Mouse (Mus musculus): ENCODE results near the gene Nup107.

Gene Nup107

DNA sequence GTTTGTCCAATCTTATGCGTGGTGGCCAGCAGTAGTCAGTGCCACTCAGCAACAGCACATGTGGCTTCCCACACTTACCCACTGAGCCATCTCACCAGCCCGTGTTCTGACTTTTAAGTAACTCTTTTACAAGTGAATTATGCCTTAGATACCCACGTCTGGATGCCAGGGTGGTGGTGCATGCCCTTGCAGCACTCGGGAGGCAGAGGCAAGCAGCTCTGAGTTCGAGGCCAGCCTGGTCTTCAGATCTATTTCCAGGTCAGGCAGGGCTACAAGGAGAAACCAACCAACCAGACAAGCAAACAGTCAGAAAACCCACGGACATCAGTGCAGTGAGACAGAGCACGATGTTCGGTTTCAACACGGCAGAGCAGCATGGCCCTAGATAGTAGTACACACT, 9.4 kb upstream of the Nup107 start:
- DNase-seq (ENCODE audit: low read depth): no peak

- DNase-seq (ENCODE audit: low read depth): no peak
Measured at GRCm38 (mm10) chr10:117799806-117800205, 7.3 kb upstream of the Nup107 start.

DNA sequence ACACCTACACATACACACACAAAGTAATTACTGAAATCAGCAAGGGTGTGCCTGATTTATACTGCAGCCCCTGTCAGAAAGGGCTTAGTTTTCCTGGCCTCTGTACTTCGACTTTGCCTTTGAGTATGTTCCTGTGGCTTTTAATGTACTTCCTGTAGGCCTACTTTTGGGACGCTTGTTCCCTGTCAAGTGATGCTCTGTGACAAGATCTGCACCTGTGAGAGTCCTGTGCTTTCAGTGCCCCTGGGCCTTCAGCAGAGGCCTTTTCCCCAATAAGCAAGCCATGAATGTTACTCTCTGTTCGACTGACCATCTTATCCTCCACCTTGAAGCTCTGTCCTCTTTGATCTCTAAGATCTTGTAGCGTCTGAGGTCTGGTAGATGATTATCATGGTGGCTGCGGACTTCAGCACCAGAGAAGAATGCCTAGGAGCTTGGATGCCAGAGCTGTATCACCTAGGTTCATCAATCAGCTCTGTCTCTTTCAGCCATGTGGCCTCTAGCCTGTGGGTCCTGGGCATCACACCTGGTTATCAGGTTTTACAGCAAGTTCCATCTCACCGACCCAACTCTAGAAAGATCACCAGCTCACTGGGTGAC, 6.0 kb upstream of the Nup107 start:
- DNase-seq (ENCODE audit: low read depth): no peak

DNA sequence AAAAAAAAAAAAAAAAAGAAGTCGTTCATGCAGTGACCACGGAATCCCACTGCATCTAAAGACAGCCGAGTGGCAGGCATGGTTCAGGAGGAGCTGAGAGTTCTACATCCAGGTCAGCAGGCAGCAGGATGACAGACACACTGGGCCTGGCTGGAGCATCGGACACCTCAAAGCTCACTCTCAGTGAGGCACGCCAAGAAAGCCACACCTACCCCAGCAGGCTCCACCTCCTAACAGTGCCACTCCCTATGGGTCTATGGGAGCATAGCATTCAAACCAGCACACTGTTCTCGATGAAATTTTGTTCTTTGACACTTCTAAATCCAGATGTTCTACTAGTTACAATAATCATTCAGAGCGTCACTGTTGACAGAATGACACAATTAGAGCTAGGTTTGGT, 5.2 kb upstream of the Nup107 start:
- DNase-seq (ENCODE audit: low read depth): no peak

GRCm38 (mm10) chr10:117797106-117797505, 4.6 kb upstream of the Nup107 start:
- DNase-seq (ENCODE audit: low read depth): no peak

DNA sequence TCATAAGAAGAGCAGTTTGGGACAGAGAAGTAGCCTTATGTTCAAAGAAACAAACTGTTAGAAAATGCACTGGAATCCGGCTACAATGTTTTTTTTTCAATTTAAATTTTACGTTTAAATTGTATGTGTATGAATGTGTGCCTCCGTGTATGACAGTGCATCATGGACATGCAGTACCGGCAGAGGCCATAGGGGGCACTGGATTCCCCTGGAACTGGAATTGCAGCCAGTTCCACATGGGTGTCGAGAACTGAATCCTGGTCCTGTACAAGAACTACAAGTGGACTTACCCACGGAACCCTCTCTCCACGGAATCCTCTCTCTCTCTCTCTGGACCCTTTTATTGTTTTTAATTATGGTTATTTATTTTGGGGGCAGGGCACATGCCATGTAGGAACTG, 3.7 kb upstream of the Nup107 start:
- DNase-seq (ENCODE audit: low read depth): no peak

- DNase-seq (ENCODE audit: low read depth): no peak
Measured at GRCm38 (mm10) chr10:117795206-117795605, 2.7 kb upstream of the Nup107 start.

DNA sequence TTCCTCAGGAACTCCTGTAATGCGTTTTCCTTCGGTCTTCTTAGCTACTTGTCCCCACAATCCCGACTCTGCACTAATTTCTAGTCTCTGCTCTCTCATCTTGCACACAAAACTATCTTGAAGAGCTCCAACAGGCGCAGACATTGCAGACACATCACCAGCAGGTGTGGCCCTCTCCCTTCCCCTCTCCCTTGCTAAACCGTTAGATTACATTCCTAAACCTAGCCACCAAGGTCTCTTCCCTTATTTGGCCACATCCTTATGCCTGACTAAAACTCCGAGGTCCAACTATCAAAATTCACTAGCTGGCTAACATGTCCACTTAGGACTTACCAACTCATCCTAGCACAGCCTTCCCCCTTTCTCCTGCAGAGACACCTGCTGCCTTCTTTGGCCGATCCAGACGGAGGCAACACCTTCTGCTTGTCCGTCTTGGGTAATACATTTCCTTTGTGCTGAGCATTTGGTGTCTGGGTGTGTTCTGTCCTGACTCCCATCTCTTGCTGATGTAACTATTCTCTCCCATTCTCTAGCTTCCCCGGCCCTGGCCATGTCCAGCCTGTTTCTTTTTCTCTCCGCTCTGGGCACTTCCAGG, 1.0 kb upstream of the Nup107 start:
- DNase-seq (ENCODE audit: low read depth): no peak

- DNase-seq (ENCODE audit: low read depth): no peak
Measured at GRCm38 (mm10) chr10:117791171-117791470, 1.4 kb downstream of the Nup107 start.

GRCm38 (mm10) chr10:117790421-117791170, 1.9 kb downstream of the Nup107 start:
- no peak for DNase-seq (ENCODE audit: low read depth)

DNA sequence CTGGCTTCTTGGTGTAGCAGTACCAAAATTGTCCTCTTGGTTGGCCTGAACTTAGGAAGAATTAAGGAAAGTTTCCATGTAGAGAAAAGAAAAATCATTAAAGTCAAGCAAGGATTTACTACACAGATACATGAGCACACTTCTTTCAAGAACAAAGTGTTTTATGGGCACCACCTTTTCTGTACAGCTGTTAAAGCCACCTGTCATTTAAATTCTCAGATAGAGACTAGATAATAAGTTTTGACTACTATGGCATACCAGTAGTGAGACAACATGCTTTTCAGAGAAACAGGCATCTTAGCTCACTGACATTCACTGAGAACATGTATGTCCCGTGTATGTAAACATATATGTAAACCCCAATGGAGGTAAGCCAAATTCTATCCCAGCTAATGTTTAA, 2.5 kb downstream of the Nup107 start:
- DNase-seq (ENCODE audit: low read depth): no peak

DNA sequence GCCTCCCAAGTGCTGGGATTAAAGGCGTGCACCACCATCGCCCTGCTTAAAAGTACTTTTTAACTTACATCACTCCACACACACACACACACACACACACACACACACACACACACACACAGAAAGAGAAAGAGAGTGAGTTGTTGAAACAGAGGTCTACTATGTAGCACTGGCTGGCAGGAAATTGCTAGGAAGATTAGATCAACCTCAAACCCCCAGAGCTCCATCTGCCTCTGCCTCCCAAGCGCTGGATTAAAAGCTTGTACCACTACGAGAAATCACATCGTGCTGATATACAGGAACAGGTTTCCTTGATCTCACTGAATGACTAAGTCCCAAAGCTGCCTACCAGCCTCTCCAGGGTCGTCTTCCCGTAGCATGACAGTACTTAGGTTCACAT, 7.9 kb downstream of the Nup107 start:
- DNase-seq (ENCODE audit: low read depth): no peak

- DNase-seq (ENCODE audit: low read depth): no peak
Measured at GRCm38 (mm10) chr10:117783786-117784420, 8.6 kb downstream of the Nup107 start.

GRCm38 (mm10) chr10:117782491-117783260, 9.8 kb downstream of the Nup107 start:
- no peak for DNase-seq (ENCODE audit: low read depth)

- no peak for DNase-seq (ENCODE audit: low read depth)
Measured at GRCm38 (mm10) chr10:117782056-117782455, 10.4 kb downstream of the Nup107 start.

- DNase-seq (ENCODE audit: low read depth): no peak
Measured at GRCm38 (mm10) chr10:117781021-117781725, 11.3 kb downstream of the Nup107 start.

DNA sequence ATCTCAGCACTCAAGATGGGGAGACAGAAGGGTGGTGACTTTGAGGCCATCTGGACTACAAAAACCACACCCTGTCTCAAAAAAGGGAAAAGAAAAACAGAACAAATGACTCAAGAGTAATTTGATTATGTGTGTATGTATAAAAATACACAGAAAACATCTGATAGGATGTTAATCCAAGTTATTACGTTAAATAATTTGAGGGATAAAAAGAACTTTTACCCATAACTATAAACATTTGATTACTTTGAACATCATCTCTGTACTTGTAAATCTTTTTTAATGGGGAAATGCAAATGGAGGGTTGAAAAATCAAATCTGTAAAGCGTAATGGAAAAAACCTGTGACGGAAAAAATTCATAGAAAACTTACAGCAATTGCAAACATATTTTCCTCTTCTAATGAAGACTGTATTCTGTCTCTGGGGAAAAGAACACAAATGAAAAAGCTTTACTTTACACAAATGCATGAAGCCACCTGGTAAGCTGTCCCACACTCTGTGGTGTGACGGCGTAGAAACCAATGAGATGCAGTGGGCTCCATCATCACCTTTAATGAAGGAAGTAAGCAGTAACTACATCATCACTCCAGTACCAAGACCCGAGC, 12.1 kb downstream of the Nup107 start:
- DNase-seq (ENCODE audit: low read depth): no peak

DNA sequence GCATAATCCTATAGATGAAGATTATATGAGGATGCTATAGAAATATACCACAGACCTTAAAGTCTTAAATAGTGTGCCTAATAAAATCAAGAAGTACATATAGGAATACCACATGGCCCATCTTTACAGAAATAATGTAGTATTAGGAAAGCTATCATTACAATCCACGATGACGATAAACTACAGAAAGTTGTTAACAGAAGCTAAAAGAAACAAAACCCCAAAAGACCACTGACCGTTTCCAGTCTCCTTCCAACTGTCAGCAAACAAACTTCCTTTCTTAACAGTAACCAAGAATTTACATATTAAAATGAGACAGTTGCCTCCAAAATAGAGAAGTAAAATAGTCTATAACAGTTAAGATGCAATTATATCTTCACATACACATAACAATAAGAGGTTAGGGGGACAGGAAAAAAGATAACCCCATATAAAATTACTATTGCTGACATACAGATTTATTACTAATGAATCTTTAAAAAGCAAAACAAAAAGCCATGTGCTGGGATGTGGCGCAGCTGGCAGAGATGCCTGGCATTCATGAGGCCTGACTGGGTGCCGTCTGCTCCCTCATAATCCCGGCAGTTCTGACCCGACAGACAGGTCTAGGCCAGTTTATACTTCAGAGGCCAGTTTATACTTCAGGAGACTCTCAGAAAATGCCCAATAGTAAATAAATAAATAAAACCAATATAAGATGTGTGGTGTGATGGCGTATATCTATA, 12.8 kb downstream of the Nup107 start:
- no peak for DNase-seq (ENCODE audit: low read depth)

GRCm38 (mm10) chr10:117778951-117779350, 13.6 kb downstream of the Nup107 start:
- DNase-seq (ENCODE audit: low read depth): no peak

GRCm38 (mm10) chr10:117778328-117778910, 14.1 kb downstream of the Nup107 start:
- DNase-seq (ENCODE audit: low read depth): no peak
